Mouse (Mus musculus) brain, embryonic 14.5 days (tissue): ENCODE data around the gene Myom3.

Experiments used
- CTCF ChIP-seq: fragments of 200-500 bp; IDR thresholded peaks from 2 replicates; pipeline ENCODE4 v1.5.1; 2012; ENCODE audit warnings: inconsistent platforms, mild to moderate bottlenecking, moderate library complexity, borderline replicate concordance; ENCODE audit not compliant: insufficient read depth, insufficient read length; ENCODE audit errors: extremely low read depth
- POLR2A ChIP-seq: fragments of 200-500 bp; IDR thresholded peaks from 2 replicates; pipeline ENCODE4 v1.6.1; 2012; ENCODE audit warnings: mild to moderate bottlenecking, inconsistent platforms, borderline replicate concordance; ENCODE audit not compliant: poor library complexity, insufficient read depth, insufficient read length, severe bottlenecking; ENCODE audit errors: extremely low read depth

DNA sequence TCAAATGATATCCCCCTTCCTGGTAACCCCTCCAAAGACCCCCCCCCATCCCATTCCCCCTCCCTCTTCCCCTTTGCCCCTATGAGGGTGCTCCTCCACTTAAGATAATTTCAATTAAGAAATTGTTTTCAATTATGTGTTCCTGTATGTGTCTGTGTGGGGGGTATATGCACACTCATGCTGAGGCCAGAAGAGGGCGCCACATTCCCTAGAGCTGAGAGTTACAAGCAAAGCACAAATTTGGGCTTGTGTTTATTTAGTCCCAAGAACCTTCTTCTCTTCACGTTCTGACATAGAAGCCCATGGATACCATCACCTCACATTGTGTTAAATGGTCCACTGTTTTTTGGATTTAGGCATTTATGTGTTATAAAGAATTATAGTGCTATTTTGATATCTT is 63.8 kb downstream of the Myom3 start:
- peak; percentile 49; the same call in 1 of the 2 replicates for TF ChIP-seq CTCF
- TF ChIP-seq POLR2A: no peak
